Mouse (Mus musculus) liver, adult 10 weeks (tissue): ENCODE results near the gene Vmn2r10. TPM values are rescaled to one million over a fixed set of nuclear protein-coding genes. Genes with fewer than 3 reads are reported as not detected.

Source experiments
- polyA plus RNA-seq: library from polyadenylated mRNA; stranded (reverse); fragments of 350-450 nt; fragmentation: Illumina TruSeq; extraction: RNeasy Lipid Tissue Mini Kit (QIAGEN cat#74804); gene quantifications from one replicate; pipeline ENCODE4 v1.2.3, GENCODE M21; 2014; ENCODE audit warnings: low read depth, low replicate concordance

Vmn2r10 gene
- polyA plus RNA-seq: not detected

GRCm38 (mm10) chr5:109006427-109006826 is at the start of gene Vmn2r10:
Gene Vmn2r10 (minus strand): TSS chr5:109006527.

Other genes with a start within 250 kb of the Vmn2r10 start
- gene Rnf212, start 231.5 kb downstream of the Vmn2r10 start, polyA plus RNA-seq: not detected
- not detected for gene Tmed11, start 211.2 kb downstream of the Vmn2r10 start, polyA plus RNA-seq
- gene Vmn2r8, start 197.7 kb downstream of the Vmn2r10 start, polyA plus RNA-seq: not detected
- gene Vmn2r9, start 153.9 kb downstream of the Vmn2r10 start, polyA plus RNA-seq: not detected
- not detected for gene Vmn2r11, start 53.0 kb upstream of the Vmn2r10 start, polyA plus RNA-seq
- not detected for gene Vmn2r12, start 91.4 kb upstream of the Vmn2r10 start, polyA plus RNA-seq
- not detected for gene Vmn2r13, start 185.7 kb upstream of the Vmn2r10 start, polyA plus RNA-seq
- not detected for gene Vmn2r14, start 218.2 kb upstream of the Vmn2r10 start, polyA plus RNA-seq